Mouse (Mus musculus) forebrain, embryonic 14.5 days (tissue): ENCODE results near the gene Tagap. TPM values are rescaled to one million over a fixed set of nuclear protein-coding genes. Genes with fewer than 3 reads are reported as not detected.

ENCODE experiments used
- ATAC-seq: fragments of 200-750 bp; cut with Nextera tagmentation; 2 replicates; pipeline ENCODE4 v1.8.0; 2017; ENCODE audit warnings: mild to moderate bottlenecking, moderate library complexity
- DNase-seq: peaks from one replicate; pipeline ENCODE4 v3.0.0-alpha.2; 2015; ENCODE audit warnings: low spot score
- H3K27ac ChIP-seq: fragments of 300-500 bp; sonication (generic); 2 replicates; pipeline ENCODE4 v1.5.1; 2014; ENCODE audit warnings: low read depth, mild to moderate bottlenecking, control low read depth, low read length, moderate library complexity
- H3K27me3 ChIP-seq: fragments of 300-500 bp; sonication (generic); replicated peaks from 2 replicates; pipeline ENCODE4 v1.6.1; 2014; ENCODE audit warnings: low read length, control low read depth, mixed read lengths; ENCODE audit not compliant: control insufficient read depth, insufficient read depth
- H3K36me3 ChIP-seq: fragments of 300-500 bp; sonication (generic); 2 replicates; pipeline ENCODE4 v1.6.1; 2014; ENCODE audit warnings: low read length, control low read depth; ENCODE audit not compliant: control insufficient read depth, insufficient read depth
- H3K4me1 ChIP-seq: fragments of 300-500 bp; sonication (generic); 2 replicates; pipeline ENCODE4 v1.6.1; 2014; ENCODE audit warnings: antibody characterized with exemption, low read length, control low read depth; ENCODE audit not compliant: control insufficient read depth, insufficient read depth
- H3K4me2 ChIP-seq: fragments of 300-500 bp; sonication (generic); 2 replicates; pipeline ENCODE4 v1.6.1; 2014; ENCODE audit warnings: mild to moderate bottlenecking, control low read depth, low read length
- H3K4me3 ChIP-seq: fragments of 300-500 bp; sonication (generic); 2 replicates; pipeline ENCODE4 v1.5.1; 2014; ENCODE audit warnings: low read depth, low read length, control low read depth
- H3K9ac ChIP-seq: fragments of 300-500 bp; sonication (generic); 2 replicates; pipeline ENCODE4 v1.6.1; 2014; ENCODE audit warnings: mild to moderate bottlenecking, low read length, control low read depth, moderate library complexity
- H3K9me3 ChIP-seq: fragments of 300-500 bp; sonication (generic); replicated peaks from 2 replicates; pipeline ENCODE4 v1.6.1; 2016; ENCODE audit warnings: low read length, control low read depth, mixed read lengths; ENCODE audit not compliant: control insufficient read depth
- WGBS: fragments of 180-500 bp; shearing (Covaris S2); extraction: QIAGEN DNeasy Blood & Tissue Kit; methylation state at CpG from one replicate; pipeline ENCODE4 v1.1.7; 2014; 5-methylcytosine and 5-hydroxymethylcytosine counted together
- polyA plus RNA-seq: library from polyadenylated mRNA; unstranded; fragments of >200 nt; fragmentation: Nextera tagmentation; extraction: Ambion mirVana; gene quantifications from 2 replicates; pipeline ENCODE4 v1.2.1, GENCODE M21; 2014

Tagap gene
- 0.22 and 0.75 TPM in 2 replicates for polyA plus RNA-seq

DNA sequence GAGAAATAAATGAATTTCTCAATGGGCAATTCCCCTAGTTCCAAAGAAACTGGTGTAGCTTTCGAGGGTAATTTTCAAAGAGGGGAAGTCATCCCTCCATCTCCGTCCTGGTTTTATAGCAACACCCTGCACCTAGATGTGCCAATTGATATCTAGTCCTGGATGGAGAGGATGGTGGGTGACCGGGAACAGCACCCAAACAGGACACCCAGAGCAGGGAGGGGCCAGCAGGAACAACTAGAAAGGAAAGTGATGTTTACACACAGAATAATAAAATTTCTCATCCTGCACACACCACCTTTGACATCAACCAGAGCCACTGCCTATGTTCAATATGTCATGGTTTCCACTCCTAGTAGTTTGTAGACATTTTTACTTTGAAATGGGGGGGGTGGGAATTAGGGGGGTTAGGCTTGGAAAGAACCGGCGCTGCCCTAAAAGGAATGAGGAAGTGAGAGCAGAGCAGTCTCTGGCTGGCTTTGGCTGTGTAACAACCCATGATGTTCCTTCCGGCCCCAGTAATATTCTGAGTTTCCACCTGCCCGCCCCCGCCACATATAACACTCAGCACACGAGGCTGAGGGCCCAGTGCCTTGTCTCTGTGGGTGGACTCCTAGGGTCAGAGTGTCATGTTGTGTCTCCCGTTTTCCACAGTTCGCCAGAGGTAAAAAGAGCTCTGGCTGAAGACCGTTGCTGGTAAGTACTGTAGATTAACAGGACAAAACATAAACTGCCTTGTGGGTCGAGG is at the start of gene Tagap:
TSS of gene Tagap (plus strand) at position 588 of the 748 bp plus-strand sequence.
- Histone ChIP-seq H3K9me3 (no peaks in the 10 kb centered on the region), H3K9ac (no peak within 1 kb of the TSS), H3K27me3 (no peaks in the 10 kb centered on the region), H3K4me3 (no peak within 1 kb of the TSS), H3K36me3 (no peaks in the 10 kb centered on the region), H3K4me1 (no peaks in the 10 kb centered on the region), H3K4me2 (no peak within 1 kb of the TSS), H3K27ac (no peak within 1 kb of the TSS)
- DNase-seq (no peak), ATAC-seq (no peak)
- 79% methylated on average over 13 of the region's 13 CpGs for WGBS

DNA sequence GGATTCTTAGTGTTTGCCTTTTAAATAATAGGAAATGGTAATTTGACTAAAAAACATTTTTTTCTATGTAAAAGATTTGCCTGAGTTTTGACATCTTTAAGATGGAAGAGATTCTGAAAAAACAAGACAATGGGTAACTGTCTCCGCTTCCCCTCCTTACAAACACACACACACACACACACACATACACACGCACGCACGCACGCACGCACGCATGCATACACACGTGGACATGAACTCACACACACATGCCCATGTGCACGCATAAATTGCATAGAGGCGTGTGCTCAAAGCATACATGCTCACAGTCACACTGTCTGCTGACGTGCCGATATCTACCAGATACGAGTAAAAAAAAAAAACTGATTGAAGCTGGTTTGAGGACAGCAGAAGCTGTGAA is 49.3 kb upstream of the Tagap start:
- 93% methylated on average over 13 of the region's 13 CpGs for WGBS
- H3K9ac ChIP-seq, result no peak overlapping the region

DNA sequence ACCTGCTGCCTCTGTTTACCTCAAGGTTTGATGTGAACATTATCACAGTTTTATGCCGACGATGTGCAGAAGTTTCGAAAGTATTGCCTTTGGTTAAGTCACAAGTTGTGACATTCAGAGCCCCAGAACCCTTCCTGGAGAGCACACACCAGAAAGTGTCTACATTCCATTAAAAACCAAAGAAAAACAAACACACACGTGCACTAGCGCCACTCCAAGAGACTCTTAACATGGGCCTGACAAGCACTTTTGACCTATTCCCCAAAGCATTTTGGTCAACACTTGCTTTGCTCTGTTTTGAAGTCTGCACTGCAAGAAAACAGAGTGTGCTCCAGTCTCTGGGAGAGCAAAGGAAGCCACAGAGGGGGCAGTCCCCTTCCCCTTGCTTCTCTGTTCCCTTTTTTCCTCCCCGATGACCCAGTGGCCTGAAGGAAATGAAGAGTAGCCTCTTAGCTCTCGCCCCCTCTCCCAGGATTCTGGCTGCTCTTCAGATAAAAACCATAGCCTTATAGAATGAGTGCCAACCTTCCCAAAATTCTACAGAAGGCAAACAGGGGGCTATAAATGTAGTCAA is 48.5 kb upstream of the Tagap start:
- Histone ChIP-seq H3K27ac (no peak overlapping the region), H3K9me3 (no peaks in the 10 kb centered on the region), H3K36me3 (no peaks in the 10 kb centered on the region), H3K4me2 (no peak overlapping the region), H3K4me1 (no peaks in the 10 kb centered on the region), H3K9ac (no peak overlapping the region), H3K4me3 (no peak overlapping the region), H3K27me3 (no peaks in the 10 kb centered on the region)
- DNase-seq, result no peak
- ATAC-seq, result no peak
- WGBS, result 86% methylated on average over 7 of the region's 7 CpGs

More for the DNA sequence above, 49.3 kb upstream of the Tagap start:
- ATAC-seq (no peak), DNase-seq (no peak)
- H3K9me3 ChIP-seq, result no peaks in the 10 kb centered on the region
- no peaks in the 10 kb centered on the region for H3K36me3 ChIP-seq
- H3K4me2 ChIP-seq, result no peak overlapping the region
- H3K4me1 ChIP-seq, result no peaks in the 10 kb centered on the region
- no peaks in the 10 kb centered on the region for H3K27me3 ChIP-seq
- no peak overlapping the region for H3K27ac ChIP-seq
- H3K4me3 ChIP-seq, result no peak overlapping the region

DNA sequence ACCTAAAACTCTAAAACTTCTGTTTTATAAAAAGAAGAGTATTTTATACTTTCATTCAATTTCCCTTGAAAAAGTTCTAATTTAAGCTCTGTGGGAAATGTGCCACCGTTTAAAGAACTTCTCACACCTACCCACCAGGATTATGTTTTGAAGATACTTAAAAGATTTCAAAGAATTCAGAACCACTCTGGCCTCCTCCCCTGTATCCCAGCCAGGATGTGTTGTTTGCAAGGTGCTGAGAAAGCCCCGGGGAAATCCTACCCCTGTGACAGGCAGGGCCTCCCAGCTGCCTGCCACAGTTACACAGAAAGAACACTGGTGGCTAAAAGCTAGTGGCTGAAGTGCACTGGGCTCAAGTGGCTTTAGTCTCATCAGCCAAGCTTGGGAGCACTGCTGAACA is 47.9 kb upstream of the Tagap start:
- no peaks in the 10 kb centered on the region for H3K36me3 ChIP-seq
- H3K4me3 ChIP-seq, result no peak overlapping the region
- no peak overlapping the region for H3K27ac ChIP-seq
- H3K27me3 ChIP-seq, result no peaks in the 10 kb centered on the region
- no peak overlapping the region for H3K9ac ChIP-seq
- WGBS, result 59% methylated on average over 2 of the region's 2 CpGs
- H3K4me1 ChIP-seq, result no peaks in the 10 kb centered on the region
- no peaks in the 10 kb centered on the region for H3K9me3 ChIP-seq
- ATAC-seq (no peak), DNase-seq (no peak)
- no peak overlapping the region for H3K4me2 ChIP-seq

DNA sequence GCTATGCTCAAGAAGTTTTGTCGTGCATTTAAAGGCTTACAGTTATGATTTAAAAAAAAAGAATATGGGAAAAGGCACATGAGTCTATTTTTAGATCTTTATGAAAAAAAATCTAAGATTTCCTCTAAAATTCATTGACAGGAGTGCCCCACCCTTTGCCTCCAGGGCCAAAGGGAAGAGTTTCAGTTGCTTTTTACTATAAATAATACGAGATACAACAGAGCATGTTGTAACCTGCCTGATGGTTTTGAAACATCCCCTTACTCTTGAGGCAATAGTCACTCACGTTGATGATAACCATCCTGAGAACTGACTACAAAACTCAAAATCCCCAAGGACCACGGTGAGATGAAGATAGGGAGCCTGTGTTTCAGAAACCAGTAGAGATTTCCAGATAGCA is 46.3 kb upstream of the Tagap start:
- Histone ChIP-seq H3K36me3 (no peaks in the 10 kb centered on the region), H3K4me1 (no peaks in the 10 kb centered on the region), H3K4me3 (no peak overlapping the region), H3K9ac (no peak overlapping the region), H3K4me2 (no peak overlapping the region), H3K27ac (no peak overlapping the region), H3K27me3 (no peaks in the 10 kb centered on the region), H3K9me3 (no peaks in the 10 kb centered on the region)
- DNase-seq, result no peak
- 89% methylated on average over 4 of the region's 4 CpGs for WGBS
- no peak for ATAC-seq

DNA sequence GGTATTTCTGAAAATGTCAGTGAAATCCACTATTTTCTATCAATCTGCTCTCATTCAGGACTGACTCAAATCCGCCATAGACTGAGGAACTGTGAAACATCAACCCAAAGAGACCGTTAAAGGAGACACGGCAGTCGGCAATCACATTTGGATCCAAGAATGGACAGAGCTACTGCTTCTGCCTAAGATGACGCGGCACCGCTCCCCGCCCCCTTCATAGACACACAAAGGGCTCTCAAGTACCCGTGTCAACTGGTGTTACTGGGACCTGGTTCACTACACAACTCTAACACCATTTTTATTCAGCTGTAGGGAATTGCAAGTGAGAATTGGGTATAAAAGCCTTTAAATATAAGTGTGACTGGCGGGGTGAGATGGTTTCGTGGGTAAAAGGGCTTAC is 42.7 kb upstream of the Tagap start:
- H3K9me3 ChIP-seq, result no peaks in the 10 kb centered on the region
- WGBS, result 87% methylated on average over 11 of the region's 11 CpGs
- no peak overlapping the region for H3K4me2 ChIP-seq
- no peaks in the 10 kb centered on the region for H3K4me1 ChIP-seq
- H3K9ac ChIP-seq, result no peak overlapping the region
- no peak overlapping the region for H3K27ac ChIP-seq
- DNase-seq, result no peak
- H3K27me3 ChIP-seq, result no peaks in the 10 kb centered on the region
- ATAC-seq, result no peak
- no peaks in the 10 kb centered on the region for H3K36me3 ChIP-seq
- no peak overlapping the region for H3K4me3 ChIP-seq

DNA sequence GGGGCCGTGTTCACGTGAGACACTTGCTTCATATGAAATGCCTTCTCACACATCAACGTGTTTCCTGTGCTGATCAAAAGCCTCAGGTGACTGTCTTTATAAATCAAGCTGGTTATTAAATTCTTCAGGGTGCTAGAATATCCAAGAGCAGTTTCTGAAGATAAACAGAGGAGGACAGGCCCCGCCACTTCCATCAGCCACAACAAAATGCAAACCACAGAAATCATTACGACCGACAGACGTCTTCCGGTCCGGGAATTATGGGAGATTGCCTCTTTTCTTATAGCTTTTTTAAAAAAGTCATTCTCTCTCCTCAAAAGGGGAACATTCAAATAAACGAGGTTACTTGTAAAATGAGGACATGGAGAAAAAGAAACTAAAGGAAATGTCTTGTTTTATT is 41.2 kb upstream of the Tagap start:
- H3K27me3 ChIP-seq, result no peaks in the 10 kb centered on the region
- DNase-seq (no peak), ATAC-seq (no peak)
- no peak overlapping the region for H3K4me2 ChIP-seq
- H3K9ac ChIP-seq, result no peak overlapping the region
- H3K27ac ChIP-seq, result no peak overlapping the region
- no peaks in the 10 kb centered on the region for H3K4me1 ChIP-seq
- no peak overlapping the region for H3K4me3 ChIP-seq
- no peaks in the 10 kb centered on the region for H3K36me3 ChIP-seq
- no peaks in the 10 kb centered on the region for H3K9me3 ChIP-seq
- WGBS, result 85% methylated on average over 10 of the region's 10 CpGs

DNA sequence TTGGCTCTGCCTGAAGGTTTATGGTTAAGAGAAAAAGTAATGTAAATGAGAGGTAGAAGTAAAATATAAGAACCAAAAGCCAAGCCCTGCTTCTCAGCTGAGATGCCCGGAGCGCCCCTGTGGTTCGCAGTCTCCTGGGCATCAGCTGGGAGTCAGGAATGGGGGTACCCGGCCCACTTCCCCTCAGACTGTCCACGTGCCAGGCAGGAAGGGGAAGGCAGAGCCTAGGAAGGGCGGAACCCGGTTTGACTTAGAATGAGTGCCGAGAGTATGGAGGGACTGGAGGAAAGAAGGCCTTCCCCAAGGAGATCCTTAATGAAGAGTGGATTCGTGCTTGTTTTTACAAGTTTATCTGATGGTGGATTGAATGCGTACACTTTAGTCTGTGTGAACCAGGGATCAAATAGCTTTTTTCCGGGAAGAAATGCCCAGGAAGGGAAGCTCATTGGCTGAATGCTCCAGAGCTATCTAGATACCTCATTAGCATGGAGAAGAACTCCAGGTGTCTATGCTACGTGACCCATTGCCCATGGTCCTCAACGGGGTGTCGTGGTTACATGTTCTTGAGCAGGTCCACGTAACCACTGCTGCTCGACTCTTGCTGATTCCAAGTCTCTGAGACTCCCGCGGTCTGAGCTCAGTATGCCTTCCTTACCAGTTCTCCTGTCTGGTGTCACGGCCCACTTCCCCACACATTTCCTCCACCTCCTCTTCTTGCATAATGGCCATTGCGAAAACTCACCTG is 38.6 kb upstream of the Tagap start:
- Histone ChIP-seq H3K27me3 (no peaks in the 10 kb centered on the region), H3K9me3 (no peaks in the 10 kb centered on the region), H3K4me1 (no peaks in the 10 kb centered on the region), H3K9ac (no peak overlapping the region), H3K4me3 (no peak overlapping the region), H3K27ac (no peak overlapping the region), H3K36me3 (no peaks in the 10 kb centered on the region), H3K4me2 (no peak overlapping the region)
- no peak for ATAC-seq
- 92% methylated on average over 20 of the region's 20 CpGs for WGBS
- DNase-seq, result no peak

DNA sequence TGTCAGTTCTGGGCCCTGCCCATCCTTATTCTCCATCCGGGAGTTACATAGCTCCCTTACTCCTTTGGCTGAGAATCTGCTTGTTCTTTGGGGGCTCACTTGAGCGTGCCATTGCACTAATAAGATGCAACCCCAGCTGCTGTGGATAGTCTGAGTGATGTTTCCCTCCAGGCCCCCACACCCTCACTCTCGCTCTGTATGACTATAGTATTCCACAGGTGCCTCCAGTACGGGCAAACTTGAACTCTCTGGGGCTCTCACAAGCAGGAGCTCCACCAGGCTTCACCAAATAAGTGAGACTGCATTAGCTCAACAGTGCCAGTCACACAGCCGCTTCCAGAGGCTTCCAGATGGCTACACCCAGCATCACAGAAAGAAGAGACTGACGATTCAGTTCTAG is 37.5 kb upstream of the Tagap start:
- no peak overlapping the region for H3K4me2 ChIP-seq
- DNase-seq (no peak), ATAC-seq (no peak)
- H3K4me3 ChIP-seq, result no peak overlapping the region
- no peaks in the 10 kb centered on the region for H3K4me1 ChIP-seq
- no peaks in the 10 kb centered on the region for H3K27me3 ChIP-seq
- no peaks in the 10 kb centered on the region for H3K9me3 ChIP-seq
- H3K9ac ChIP-seq, result no peak overlapping the region
- WGBS, result 92% methylated on average over 6 of the region's 6 CpGs
- H3K36me3 ChIP-seq, result no peaks in the 10 kb centered on the region
- no peak overlapping the region for H3K27ac ChIP-seq
